Mouse (Mus musculus) left cerebral cortex, adult 2 months (tissue): ENCODE measurements around the gene Ctnnd2. TPM values are rescaled to one million over a fixed set of nuclear protein-coding genes. Genes with fewer than 3 reads are reported as not detected.
"Not testable (repeated sequence)": the region's sequence is repeated elsewhere in the genome, so short reads cannot be mapped to it uniquely, and the experiment has no call there.

Experiments
- DNase-seq, 2 experiments: peaks; one replicate each; pipeline ENCODE4 v3.0.0; 2021 to 2022; ENCODE audit warnings: low spot score in 2 of 2, mixed read lengths in 1 of 2; ENCODE audit errors: extremely low spot score in 1 of 2
- H3K27ac ChIP-seq: fragments of 200-600 bp; 2 replicates; pipeline ENCODE4 v1.8.1; 2022
- H3K4me3 ChIP-seq: fragments of 200-600 bp; 2 replicates; pipeline ENCODE4 v1.8.1; 2022
- CTCF ChIP-seq: fragments of 200-600 bp; IDR thresholded peaks from 2 replicates; pipeline ENCODE4 v1.8.1; 2022; ENCODE audit warnings: antibody characterized with exemption, mild to moderate bottlenecking, moderate library complexity
- intact Hi-C: fragments of 180-260 bp; cut with DNase I; formaldehyde crosslinking; loops from one replicate; pipeline ENCODE4 v1.15.1; 2025
- long read RNA-seq, 2 experiments: library from polyadenylated mRNA; stranded (forward); transcript quantifications; one replicate each; pipeline ENCODE4 v2.0.0; 2021; ENCODE audit warnings: borderline mapping rate in 2 of 2
- total RNA-seq, 2 experiments: library from RNA; stranded (reverse); gene quantifications; 2 replicates each; pipeline ENCODE4 v1.2.3; 2021

Gene Ctnnd2
- 100 to 1,000 TPM; 274 to 276 TPM for total RNA-seq
- long read RNA-seq, experiment 1, full-length matches to known transcripts = 288 of 530 reads
- long read RNA-seq, experiment 1, partial matches to known transcripts = 181 of 530 reads
- long read RNA-seq, experiment 1, other reads (novel, unspliced or antisense) = 61 of 530 reads
- long read RNA-seq, experiment 2, full-length matches to known transcripts = 241 of 462 reads
- long read RNA-seq, experiment 2, partial matches to known transcripts = 172 of 462 reads
- long read RNA-seq, experiment 2, other reads (novel, unspliced or antisense) = 49 of 462 reads

DNA sequence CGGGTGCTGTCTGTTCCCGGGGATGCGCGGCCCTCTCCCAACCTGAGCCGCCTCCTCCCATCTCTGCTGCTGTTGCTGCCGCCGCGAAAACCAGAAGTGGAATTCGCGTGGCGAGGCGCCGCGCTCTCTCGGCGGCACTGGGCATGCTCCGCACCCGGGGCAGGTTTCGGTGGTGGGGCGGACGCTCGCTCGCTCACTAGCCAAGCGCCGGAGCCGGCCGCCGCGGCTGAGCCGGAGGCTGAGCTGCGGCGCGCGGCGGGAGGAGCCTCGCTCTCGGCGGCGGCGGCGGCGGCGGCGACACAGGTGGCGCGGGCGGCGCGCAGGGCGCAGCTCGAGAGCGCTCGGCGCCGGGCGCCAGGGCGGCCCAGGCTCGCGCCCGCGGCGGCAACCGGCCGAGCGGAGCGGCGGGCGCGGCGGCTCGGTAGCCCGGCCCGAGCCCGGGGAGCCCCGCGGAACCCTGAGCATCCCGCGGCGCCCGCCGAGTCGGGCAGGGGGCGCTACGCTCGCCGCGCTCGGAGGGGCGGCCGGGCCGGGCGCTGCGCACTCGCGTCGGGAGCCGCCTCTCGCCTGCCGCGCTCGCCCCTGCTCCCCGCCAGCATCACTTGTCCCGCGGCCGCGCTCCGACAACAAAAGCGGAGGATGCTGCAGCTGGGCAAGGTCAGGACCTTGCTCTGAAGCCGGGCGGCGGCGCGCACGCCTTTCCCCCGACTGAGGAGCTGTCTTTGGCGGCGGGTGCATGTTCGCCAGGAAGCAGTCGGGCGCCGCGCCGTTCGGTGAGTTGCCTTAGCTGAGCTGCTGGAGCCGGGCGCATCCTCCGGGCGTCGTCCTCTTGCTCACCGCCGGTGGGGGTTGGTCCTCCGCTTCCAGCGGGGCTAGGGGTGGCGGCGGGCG, at the start of gene Ctnnd2:
Gene Ctnnd2 (plus strand): TSS at position 203 of the 891 bp plus-strand sequence.
- peak; percentile 87 to 89 for DNase-seq
- Histone ChIP-seq H3K4me3 (peak within 1 kb of the TSS; percentile 83), H3K27ac (peak within 1 kb of the TSS; percentile 96)
- TF ChIP-seq CTCF = peak; percentile 7; the same call in 1 of the 2 replicates
- intact Hi-C loops = loop anchor here (5.0 to 10.0 kb wide), 6 partner anchors 105 to 1075 kb away; no protein-coding TSS in a partner anchor

- intact Hi-C loops = no loop called here
- Histone ChIP-seq H3K27ac (no peak overlapping the region), H3K4me3 (no peak overlapping the region)
- DNase-seq = no peak
- TF ChIP-seq CTCF = no peak
These were observed 41.7 kb upstream of the Ctnnd2 start for GRCm38 (mm10) chr15:30130705-30131104.

- intact Hi-C loops, H3K27ac ChIP-seq, DNase-seq, H3K4me3 ChIP-seq: not testable (repeated sequence)
These were observed 32.8 kb upstream of the Ctnnd2 start for GRCm38 (mm10) chr15:30139626-30140025.

DNA sequence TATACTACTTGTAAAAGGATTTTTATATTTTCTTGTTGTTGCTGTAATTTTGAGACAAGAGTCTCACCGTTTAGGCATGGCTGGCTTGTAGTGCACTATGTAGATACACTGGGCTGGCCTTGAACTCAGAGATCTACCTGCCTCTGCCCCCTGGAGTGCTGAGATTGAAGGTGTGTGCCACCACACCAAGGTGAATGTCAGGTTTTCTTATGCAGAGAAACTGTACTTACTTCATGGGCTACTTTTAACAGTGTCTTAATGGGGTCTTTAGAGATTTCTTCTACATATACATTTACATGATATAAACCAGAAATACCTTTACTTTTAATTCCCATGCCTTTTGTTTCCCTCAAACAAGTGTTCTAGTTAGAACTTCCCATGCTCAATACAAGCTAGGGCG, 27.0 kb upstream of the Ctnnd2 start:
- H3K4me3 ChIP-seq = no peak overlapping the region
- H3K27ac ChIP-seq = no peak overlapping the region
- intact Hi-C loops = no loop called here
- no peak for TF ChIP-seq CTCF
- DNase-seq = no peak

- Histone ChIP-seq H3K4me3 (no peak overlapping the region), H3K27ac (no peak overlapping the region)
- intact Hi-C loops = no loop called here
- DNase-seq = no peak
- TF ChIP-seq CTCF = no peak
These were observed 20.2 kb upstream of the Ctnnd2 start for GRCm38 (mm10) chr15:30152176-30152575.

- no peak for TF ChIP-seq CTCF
- Histone ChIP-seq H3K4me3 (no peak overlapping the region), H3K27ac (no peak overlapping the region)
- DNase-seq = no peak
- intact Hi-C loops = no loop called here
These were observed 14.4 kb upstream of the Ctnnd2 start for GRCm38 (mm10) chr15:30157975-30158374.

- peak; percentile 24 to 31 for DNase-seq
- intact Hi-C loops = loop anchor here (2.0 to 10.0 kb wide), 7 partner anchors 107 to 1093 kb away; no protein-coding TSS in a partner anchor
- Histone ChIP-seq H3K27ac (no peak overlapping the region), H3K4me3 (no peak overlapping the region)
- TF ChIP-seq CTCF = peak; percentile 50
These were observed 2.4 kb upstream of the Ctnnd2 start for GRCm38 (mm10) chr15:30170031-30170430.

GRCm38 (mm10) chr15:30171493-30172195, 749 bp upstream of the Ctnnd2 start:
- no peak for TF ChIP-seq CTCF
- Histone ChIP-seq H3K27ac (peak overlapping the region; percentile 81), H3K4me3 (peak overlapping the region; percentile 53)
- intact Hi-C loops = loop anchor here (2.0 to 10.0 kb wide), 7 partner anchors 106 to 1091 kb away; no protein-coding TSS in a partner anchor
- DNase-seq = peak in 1 of 2 experiments; percentile 16

- peak in 1 of 2 experiments; percentile 31 for DNase-seq
- Histone ChIP-seq H3K4me3 (peak overlapping the region; percentile 83), H3K27ac (peak overlapping the region; percentile 96)
- intact Hi-C loops = loop anchor here (5.0 to 10.0 kb wide), 6 partner anchors 104 to 1074 kb away; no protein-coding TSS in a partner anchor
- TF ChIP-seq CTCF = no peak
These were observed 1.1 kb downstream of the Ctnnd2 start for GRCm38 (mm10) chr15:30173370-30173941.

GRCm38 (mm10) chr15:30174321-30174720, 1.9 kb downstream of the Ctnnd2 start:
- peak overlapping the region; percentile 83 for H3K4me3 ChIP-seq
- peak overlapping the region; percentile 96; the same call in 1 of the 2 replicates for H3K27ac ChIP-seq
- no peak for DNase-seq
- intact Hi-C loops = loop anchor here (5.0 to 10.0 kb wide), 6 partner anchors 103 to 1073 kb away; no protein-coding TSS in a partner anchor
- no peak for TF ChIP-seq CTCF

DNA sequence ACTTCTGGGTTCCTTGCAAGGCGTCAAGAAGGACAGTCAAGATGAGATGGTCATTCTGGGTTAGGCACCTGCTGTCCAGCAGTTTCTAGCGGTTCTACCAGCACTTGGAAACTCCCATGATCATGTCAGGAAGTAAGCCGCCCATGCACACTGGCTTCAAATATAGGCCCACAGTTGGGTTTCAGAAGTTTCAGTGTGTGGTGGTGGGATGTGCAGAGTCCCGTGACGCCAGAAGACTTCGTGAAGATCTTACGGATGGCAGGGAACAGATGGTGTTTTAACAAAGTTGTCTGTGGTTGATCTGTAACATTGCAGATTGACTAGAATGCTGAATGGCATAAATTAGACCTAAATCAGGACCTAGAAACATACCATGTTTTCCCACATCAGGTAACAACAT, 11.6 kb downstream of the Ctnnd2 start:
- H3K4me3 ChIP-seq = no peak overlapping the region
- no peak for DNase-seq
- no peak overlapping the region for H3K27ac ChIP-seq
- no peak for TF ChIP-seq CTCF
- intact Hi-C loops = no loop called here
